Mouse (Mus musculus): ENCODE data around the gene Ap2a2. TPM values are rescaled to one million over a fixed set of nuclear protein-coding genes. Genes with fewer than 3 reads are reported as not detected.
"Not testable (repeated sequence)": the region's sequence is repeated elsewhere in the genome, so short reads cannot be mapped to it uniquely, and the experiment has no call there.

Ap2a2 gene
- total and polyA plus RNA-seq, 2 experiments from 2014 or later, result 30.6 to 63.3 TPM

- 9% methylated on average over 4 of the region's 4 CpGs for WGBS
- Histone ChIP-seq H3K9ac (replicated peaks; ENCODE audit: low read depth, low read length) (no peak overlapping the region), H3K27ac (ENCODE audit: low read depth) (no peak overlapping the region), H3K27me3 (ENCODE audit: control insufficient read depth, insufficient read depth, low read length) (no peaks in the 10 kb centered on the region), H3K4me2 (ENCODE audit: low read depth, low read length) (no peak overlapping the region), H3K36me3 (replicated peaks; ENCODE audit: control insufficient read depth, insufficient read depth, low read length) (no peaks in the 10 kb centered on the region), H3K4me3 (ENCODE audit: low read depth, low read length) (no peak overlapping the region), H3K4me1 (ENCODE audit: control insufficient read depth, insufficient read depth) (0 out of 2 replicates have a peak, but pooled peaks cover 2% of the 10 kb centered on the region), H3K9me3 (replicated peaks; ENCODE audit: control insufficient read depth, low read length) (no peaks in the 10 kb centered on the region)
- ATAC-seq (ENCODE audit: insufficient read depth, low read depth), result peak; percentile 74; the same call in 1 of the 2 replicates
- TF ChIP-seq CTCF (IDR thresholded peaks at IDR 0.05; ENCODE audit: low read depth) (peak; percentile 87), EP300 (IDR thresholded peaks at IDR 0.05; ENCODE audit: low read depth) (no peak)
- DNase-seq (ENCODE audit: low spot score), result peak; percentile 62
Measured at GRCm38 (mm10) chr7:141666190-141666589, 104.2 kb downstream of the Ap2a2 start.

- H3K4me3 ChIP-seq (ENCODE audit: low read depth, low read length); H3K9me3 ChIP-seq (replicated peaks; ENCODE audit: control insufficient read depth, low read length); DNase-seq (ENCODE audit: low spot score); ATAC-seq (ENCODE audit: insufficient read depth, low read depth); H3K36me3 ChIP-seq (replicated peaks; ENCODE audit: control insufficient read depth, insufficient read depth, low read length); H3K27me3 ChIP-seq (ENCODE audit: control insufficient read depth, insufficient read depth, low read length); H3K27ac ChIP-seq (ENCODE audit: low read depth); H3K4me2 ChIP-seq (ENCODE audit: low read depth, low read length); H3K9ac ChIP-seq (replicated peaks; ENCODE audit: low read depth, low read length); H3K4me1 ChIP-seq (ENCODE audit: control insufficient read depth, insufficient read depth): not testable (repeated sequence)
- WGBS, result 77% methylated on average over 3 of the region's 3 CpGs
Measured at GRCm38 (mm10) chr7:141669097-141669496, 107.1 kb downstream of the Ap2a2 start.

GRCm38 (mm10) chr7:141670999-141671398, 109.0 kb downstream of the Ap2a2 start:
- no peak overlapping the region for H3K9ac ChIP-seq (replicated peaks; ENCODE audit: low read depth, low read length)
- no peaks in the 10 kb centered on the region for H3K36me3 ChIP-seq (replicated peaks; ENCODE audit: control insufficient read depth, insufficient read depth, low read length)
- H3K4me2 ChIP-seq (ENCODE audit: low read depth, low read length), result no peak overlapping the region
- H3K27ac ChIP-seq (ENCODE audit: low read depth), result no peak overlapping the region
- H3K27me3 ChIP-seq (ENCODE audit: control insufficient read depth, insufficient read depth, low read length), result no peaks in the 10 kb centered on the region
- WGBS, result 71% methylated on average over 4 of the region's 4 CpGs
- no peaks in the 10 kb centered on the region for H3K9me3 ChIP-seq (replicated peaks; ENCODE audit: control insufficient read depth, low read length)
- no peak for DNase-seq (ENCODE audit: low spot score)
- TF ChIP-seq CTCF (IDR thresholded peaks at IDR 0.05; ENCODE audit: low read depth), result peak; percentile 51
- no peak for TF ChIP-seq EP300 (IDR thresholded peaks at IDR 0.05; ENCODE audit: low read depth)
- ATAC-seq (ENCODE audit: insufficient read depth, low read depth), result no peak
- no peak overlapping the region for H3K4me3 ChIP-seq (ENCODE audit: low read depth, low read length)
- H3K4me1 ChIP-seq (ENCODE audit: control insufficient read depth, insufficient read depth), result no peaks in the 10 kb centered on the region

GRCm38 (mm10) chr7:141671626-141672291, 109.8 kb downstream of the Ap2a2 start:
- H3K27ac ChIP-seq (ENCODE audit: low read depth), result no peak overlapping the region
- no peaks in the 10 kb centered on the region for H3K27me3 ChIP-seq (ENCODE audit: control insufficient read depth, insufficient read depth, low read length)
- H3K4me3 ChIP-seq (ENCODE audit: low read depth, low read length), result no peak overlapping the region
- WGBS, result 69% methylated on average over 5 of the region's 5 CpGs
- H3K36me3 ChIP-seq (replicated peaks; ENCODE audit: control insufficient read depth, insufficient read depth, low read length), result no peaks in the 10 kb centered on the region
- no peak overlapping the region for H3K9ac ChIP-seq (replicated peaks; ENCODE audit: low read depth, low read length)
- DNase-seq (ENCODE audit: low spot score) (no peak), ATAC-seq (ENCODE audit: insufficient read depth, low read depth) (no peak)
- TF ChIP-seq EP300 (IDR thresholded peaks at IDR 0.05; ENCODE audit: low read depth) (no peak), CTCF (IDR thresholded peaks at IDR 0.05; ENCODE audit: low read depth) (no peak)
- H3K4me2 ChIP-seq (ENCODE audit: low read depth, low read length), result no peak overlapping the region
- H3K9me3 ChIP-seq (replicated peaks; ENCODE audit: control insufficient read depth, low read length), result no peaks in the 10 kb centered on the region
- H3K4me1 ChIP-seq (ENCODE audit: control insufficient read depth, insufficient read depth), result no peaks in the 10 kb centered on the region

- TF ChIP-seq EP300 (IDR thresholded peaks at IDR 0.05; ENCODE audit: low read depth) (no peak), CTCF (IDR thresholded peaks at IDR 0.05; ENCODE audit: low read depth) (no peak)
- DNase-seq (ENCODE audit: low spot score) (no peak), ATAC-seq (ENCODE audit: insufficient read depth, low read depth) (no peak)
- H3K4me2 ChIP-seq (ENCODE audit: low read depth, low read length), result no peak overlapping the region
- no peaks in the 10 kb centered on the region for H3K9me3 ChIP-seq (replicated peaks; ENCODE audit: control insufficient read depth, low read length)
- no peak overlapping the region for H3K27ac ChIP-seq (ENCODE audit: low read depth)
- no peaks in the 10 kb centered on the region for H3K4me1 ChIP-seq (ENCODE audit: control insufficient read depth, insufficient read depth)
- 70% methylated on average over 4 of the region's 4 CpGs for WGBS
- H3K36me3 ChIP-seq (replicated peaks; ENCODE audit: control insufficient read depth, insufficient read depth, low read length), result no peaks in the 10 kb centered on the region
- H3K9ac ChIP-seq (replicated peaks; ENCODE audit: low read depth, low read length), result no peak overlapping the region
- no peaks in the 10 kb centered on the region for H3K27me3 ChIP-seq (ENCODE audit: control insufficient read depth, insufficient read depth, low read length)
- no peak overlapping the region for H3K4me3 ChIP-seq (ENCODE audit: low read depth, low read length)
Measured at GRCm38 (mm10) chr7:141678922-141679321, 116.9 kb downstream of the Ap2a2 start.

Small RNAs within 50 kb of the gene (microRNA-seq; reads per million reads assigned to microRNA genes)
- gene Mir7063, result 0.54 reads per million

Other genes with a start within 250 kb of the Ap2a2 start
- 26.4 and 30.6 TPM in 2 replicates for gene Deaf1, start 234.5 kb upstream of the Ap2a2 start, total RNA-seq (2014; rRNA removed; ENCODE audit: low replicate concordance)
- gene Deaf1, start 234.5 kb upstream of the Ap2a2 start, polyA plus RNA-seq (2015; fragmentation: Nextera tagmentation; extraction: Ambion mirVana), result 21.2 and 22.0 TPM in 2 replicates
- gene Tmem80, start 234.4 kb upstream of the Ap2a2 start, total RNA-seq (2014; rRNA removed; ENCODE audit: low replicate concordance), result 23.6 and 33.0 TPM in 2 replicates
- 29.8 and 29.9 TPM in 2 replicates for gene Tmem80, start 234.4 kb upstream of the Ap2a2 start, polyA plus RNA-seq (2015; fragmentation: Nextera tagmentation; extraction: Ambion mirVana)
- 2.7 and 8.9 TPM in 2 replicates for gene Eps8l2, start 223.3 kb upstream of the Ap2a2 start, total RNA-seq (2014; rRNA removed; ENCODE audit: low replicate concordance)
- gene Eps8l2, start 223.3 kb upstream of the Ap2a2 start, polyA plus RNA-seq (2015; fragmentation: Nextera tagmentation; extraction: Ambion mirVana), result 0.67 and 0.69 TPM in 2 replicates
- gene Taldo1, start 170.0 kb upstream of the Ap2a2 start, total RNA-seq (2014; rRNA removed; ENCODE audit: low replicate concordance), result 151 and 173 TPM in 2 replicates
- 225 and 238 TPM in 2 replicates for gene Taldo1, start 170.0 kb upstream of the Ap2a2 start, polyA plus RNA-seq (2015; fragmentation: Nextera tagmentation; extraction: Ambion mirVana)
- 29.4 and 32.7 TPM in 2 replicates for gene Gatd1, start 148.0 kb upstream of the Ap2a2 start, total RNA-seq (2014; rRNA removed; ENCODE audit: low replicate concordance)
- gene Gatd1, start 148.0 kb upstream of the Ap2a2 start, polyA plus RNA-seq (2015; fragmentation: Nextera tagmentation; extraction: Ambion mirVana), result 19.9 and 24.2 TPM in 2 replicates
- 0.27 and 3.2 TPM in 2 replicates for gene Cend1, start 132.7 kb upstream of the Ap2a2 start, total RNA-seq (2014; rRNA removed; ENCODE audit: low replicate concordance)
- 1.7 and 1.8 TPM in 2 replicates for gene Cend1, start 132.7 kb upstream of the Ap2a2 start, polyA plus RNA-seq (2015; fragmentation: Nextera tagmentation; extraction: Ambion mirVana)
- 9.7 and 17.7 TPM in 2 replicates for gene Slc25a22, start 124.3 kb upstream of the Ap2a2 start, total RNA-seq (2014; rRNA removed; ENCODE audit: low replicate concordance)
- 11.8 and 13.1 TPM in 2 replicates for gene Slc25a22, start 124.3 kb upstream of the Ap2a2 start, polyA plus RNA-seq (2015; fragmentation: Nextera tagmentation; extraction: Ambion mirVana)
- gene Pidd1, start 118.1 kb upstream of the Ap2a2 start, total RNA-seq (2014; rRNA removed; ENCODE audit: low replicate concordance), result 0.15 and 2.0 TPM in 2 replicates
- gene Pidd1, start 118.1 kb upstream of the Ap2a2 start, polyA plus RNA-seq (2015; fragmentation: Nextera tagmentation; extraction: Ambion mirVana), result 1.7 and 2.3 TPM in 2 replicates
- 302 and 309 TPM in 2 replicates for gene Rplp2, start 114.8 kb upstream of the Ap2a2 start, total RNA-seq (2014; rRNA removed; ENCODE audit: low replicate concordance)
- gene Rplp2, start 114.8 kb upstream of the Ap2a2 start, polyA plus RNA-seq (2015; fragmentation: Nextera tagmentation; extraction: Ambion mirVana), result 880 and 926 TPM in 2 replicates
- gene Pnpla2, start 107.0 kb upstream of the Ap2a2 start, total RNA-seq (2014; rRNA removed; ENCODE audit: low replicate concordance), result 47.9 and 63.8 TPM in 2 replicates
- gene Pnpla2, start 107.0 kb upstream of the Ap2a2 start, polyA plus RNA-seq (2015; fragmentation: Nextera tagmentation; extraction: Ambion mirVana), result 157 and 159 TPM in 2 replicates
- 6.2 and 134 TPM in 2 replicates for gene Cracr2b, start 101.1 kb upstream of the Ap2a2 start, total RNA-seq (2014; rRNA removed; ENCODE audit: low replicate concordance)
- gene Cracr2b, start 101.1 kb upstream of the Ap2a2 start, polyA plus RNA-seq (2015; fragmentation: Nextera tagmentation; extraction: Ambion mirVana), result 23.9 and 24.2 TPM in 2 replicates
- gene Cd151, start 94.8 kb upstream of the Ap2a2 start, total RNA-seq (2014; rRNA removed; ENCODE audit: low replicate concordance), result 288 and 323 TPM in 2 replicates
- gene Cd151, start 94.8 kb upstream of the Ap2a2 start, polyA plus RNA-seq (2015; fragmentation: Nextera tagmentation; extraction: Ambion mirVana), result 37.8 and 39.7 TPM in 2 replicates
- 17.4 and 32.3 TPM in 2 replicates for gene Polr2l, start 87.0 kb upstream of the Ap2a2 start, total RNA-seq (2014; rRNA removed; ENCODE audit: low replicate concordance)
- gene Polr2l, start 87.0 kb upstream of the Ap2a2 start, polyA plus RNA-seq (2015; fragmentation: Nextera tagmentation; extraction: Ambion mirVana), result 77.6 and 81.3 TPM in 2 replicates
- gene Tspan4, start 86.9 kb upstream of the Ap2a2 start, total RNA-seq (2014; rRNA removed; ENCODE audit: low replicate concordance), result 84.2 and 87.8 TPM in 2 replicates
- gene Tspan4, start 86.9 kb upstream of the Ap2a2 start, polyA plus RNA-seq (2015; fragmentation: Nextera tagmentation; extraction: Ambion mirVana), result 72.2 and 72.3 TPM in 2 replicates
- 12.5 and 23.5 TPM in 2 replicates for gene Chid1, start 22.3 kb upstream of the Ap2a2 start, total RNA-seq (2014; rRNA removed; ENCODE audit: low replicate concordance)
- gene Chid1, start 22.3 kb upstream of the Ap2a2 start, polyA plus RNA-seq (2015; fragmentation: Nextera tagmentation; extraction: Ambion mirVana), result 17.7 and 20.3 TPM in 2 replicates
- gene Muc6, start 93.1 kb downstream of the Ap2a2 start, total RNA-seq (2014; rRNA removed; ENCODE audit: low replicate concordance), result not detected in 2 replicates
- gene Muc6, start 93.1 kb downstream of the Ap2a2 start, polyA plus RNA-seq (2015; fragmentation: Nextera tagmentation; extraction: Ambion mirVana), result 0.03 and 0.04 TPM in 2 replicates
- 1.7 TPM in 1 of 2 replicates, not detected in the other for gene Muc2, start 128.2 kb downstream of the Ap2a2 start, total RNA-seq (2014; rRNA removed; ENCODE audit: low replicate concordance)
- gene Muc2, start 128.2 kb downstream of the Ap2a2 start, polyA plus RNA-seq (2015; fragmentation: Nextera tagmentation; extraction: Ambion mirVana), result not detected in 2 replicates
- gene Muc5ac, start 226.8 kb downstream of the Ap2a2 start, total RNA-seq (2014; rRNA removed; ENCODE audit: low replicate concordance), result 0.04 TPM in 1 of 2 replicates, not detected in the other
- 0.01 TPM in 1 of 2 replicates, not detected in the other for gene Muc5ac, start 226.8 kb downstream of the Ap2a2 start, polyA plus RNA-seq (2015; fragmentation: Nextera tagmentation; extraction: Ambion mirVana)

Data from heart, postnatal 0 days (tissue).